Mouse (Mus musculus) forebrain, embryonic 15.5 days (tissue): ENCODE data around the gene Ank. TPM values are rescaled to one million over a fixed set of nuclear protein-coding genes. Genes with fewer than 3 reads are reported as not detected.

Source experiments
- ATAC-seq: fragments of 200-750 bp; cut with Nextera tagmentation; replicated peaks from 2 replicates; pipeline ENCODE4 v1.8.0; 2017; ENCODE audit warnings: mild to moderate bottlenecking, moderate TSS enrichment, moderate library complexity
- H3K27ac ChIP-seq: fragments of 300-500 bp; sonication (generic); replicated peaks from 2 replicates; pipeline ENCODE4 v1.5.1; 2015; ENCODE audit warnings: mild to moderate bottlenecking, inconsistent platforms
- H3K27me3 ChIP-seq: fragments of 300-500 bp; sonication (generic); 2 replicates; pipeline ENCODE4 v1.6.1; 2015; ENCODE audit warnings: inconsistent platforms
- H3K36me3 ChIP-seq: fragments of 300-500 bp; sonication (generic); 2 replicates; pipeline ENCODE4 v1.6.1; 2015; ENCODE audit warnings: mild to moderate bottlenecking, inconsistent platforms
- H3K4me1 ChIP-seq: fragments of 300-500 bp; sonication (generic); 2 replicates; pipeline ENCODE4 v1.6.1; 2015; ENCODE audit warnings: inconsistent platforms
- H3K4me2 ChIP-seq: fragments of 300-500 bp; sonication (generic); replicated peaks from 2 replicates; pipeline ENCODE4 v1.6.1; 2015; ENCODE audit warnings: mild to moderate bottlenecking, inconsistent platforms
- H3K4me3 ChIP-seq: fragments of 300-500 bp; sonication (generic); 2 replicates; pipeline ENCODE4 v1.5.1; 2015; ENCODE audit warnings: mild to moderate bottlenecking, inconsistent platforms
- H3K9ac ChIP-seq: fragments of 300-500 bp; sonication (generic); replicated peaks from 2 replicates; pipeline ENCODE4 v1.6.1; 2015; ENCODE audit warnings: mild to moderate bottlenecking, inconsistent platforms
- H3K9me3 ChIP-seq: fragments of 300-500 bp; sonication (generic); 2 replicates; pipeline ENCODE4 v1.6.1; 2016; ENCODE audit warnings: inconsistent platforms
- WGBS: fragments of 180-500 bp; shearing (Covaris S2); methylation state at CpG from one replicate; pipeline ENCODE4 v1.1.7; 2015; ENCODE audit warnings: mixed read lengths; 5-methylcytosine and 5-hydroxymethylcytosine counted together
- polyA plus RNA-seq: library from polyadenylated mRNA; unstranded; fragments of >200 nt; fragmentation: Nextera tagmentation; extraction: Ambion mirVana; gene quantifications from 2 replicates; pipeline ENCODE4 v1.2.1, GENCODE M21; 2015

Ank gene
- polyA plus RNA-seq, 1 experiment from 2014 or later, result 16.7 TPM

GRCm38 (mm10) chr15:27488042-27488441 is 21.6 kb downstream of the Ank start:
- Histone ChIP-seq H3K36me3 (no peaks in the 10 kb centered on the region), H3K4me1 (peaks cover 42% of the 10 kb centered on the region), H3K9me3 (no peaks in the 10 kb centered on the region), H3K4me2 (peak overlapping the region; percentile 18), H3K4me3 (no peak overlapping the region), H3K9ac (no peak overlapping the region), H3K27me3 (no peaks in the 10 kb centered on the region), H3K27ac (peak overlapping the region; percentile 85)
- 38% methylated on average over 10 of the region's 10 CpGs for WGBS
- ATAC-seq, result peak; percentile 64

- WGBS, result 66% methylated on average over 9 of the region's 9 CpGs
- no peak overlapping the region for H3K4me3 ChIP-seq
- H3K27ac ChIP-seq, result no peak overlapping the region
- no peak overlapping the region for H3K4me2 ChIP-seq
- peaks cover 46% of the 10 kb centered on the region for H3K4me1 ChIP-seq
- H3K27me3 ChIP-seq, result no peaks in the 10 kb centered on the region
- no peaks in the 10 kb centered on the region for H3K36me3 ChIP-seq
- no peak for ATAC-seq
- no peak overlapping the region for H3K9ac ChIP-seq
- H3K9me3 ChIP-seq, result no peaks in the 10 kb centered on the region
Measured at GRCm38 (mm10) chr15:27490676-27491075, 24.2 kb downstream of the Ank start.

GRCm38 (mm10) chr15:27491425-27492070 is 25.1 kb downstream of the Ank start:
- H3K27ac ChIP-seq, result no peak overlapping the region
- WGBS, result 91% methylated on average over 8 of the region's 8 CpGs
- no peak for ATAC-seq
- no peaks in the 10 kb centered on the region for H3K36me3 ChIP-seq
- H3K4me3 ChIP-seq, result no peak overlapping the region
- H3K4me2 ChIP-seq, result no peak overlapping the region
- no peaks in the 10 kb centered on the region for H3K9me3 ChIP-seq
- H3K9ac ChIP-seq, result no peak overlapping the region
- H3K27me3 ChIP-seq, result no peaks in the 10 kb centered on the region
- H3K4me1 ChIP-seq, result peaks cover 43% of the 10 kb centered on the region

- peaks cover 39% of the 10 kb centered on the region for H3K4me1 ChIP-seq
- H3K9ac ChIP-seq, result no peak overlapping the region
- H3K27me3 ChIP-seq, result no peaks in the 10 kb centered on the region
- no peaks in the 10 kb centered on the region for H3K36me3 ChIP-seq
- H3K27ac ChIP-seq, result no peak overlapping the region
- no peak for ATAC-seq
- 94% methylated on average over 10 of the region's 10 CpGs for WGBS
- no peak overlapping the region for H3K4me2 ChIP-seq
- H3K9me3 ChIP-seq, result no peaks in the 10 kb centered on the region
- H3K4me3 ChIP-seq, result no peak overlapping the region
Measured at GRCm38 (mm10) chr15:27492156-27492555, 25.7 kb downstream of the Ank start.

DNA sequence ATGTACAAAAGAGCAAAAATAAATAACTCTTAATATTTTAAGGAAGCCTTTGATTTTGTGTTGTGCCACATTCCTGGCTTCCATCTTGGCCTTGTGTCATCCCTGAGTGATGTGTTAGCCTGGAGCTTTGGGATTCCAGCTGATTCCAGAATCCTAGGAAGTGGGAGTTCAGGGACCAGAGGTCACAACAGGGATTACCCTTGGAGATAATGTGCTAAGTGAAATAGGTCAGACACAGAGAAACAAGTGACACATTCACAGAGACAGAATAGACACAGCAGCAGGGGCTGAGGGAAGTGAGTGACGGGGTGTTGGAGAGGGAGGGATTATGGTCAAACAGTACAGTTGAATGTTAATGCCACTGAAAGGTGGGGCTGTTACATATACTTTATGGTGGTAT is 26.3 kb downstream of the Ank start:
- no peak for ATAC-seq
- 65% methylated on average over 1 of the region's 1 CpGs for WGBS

DNA sequence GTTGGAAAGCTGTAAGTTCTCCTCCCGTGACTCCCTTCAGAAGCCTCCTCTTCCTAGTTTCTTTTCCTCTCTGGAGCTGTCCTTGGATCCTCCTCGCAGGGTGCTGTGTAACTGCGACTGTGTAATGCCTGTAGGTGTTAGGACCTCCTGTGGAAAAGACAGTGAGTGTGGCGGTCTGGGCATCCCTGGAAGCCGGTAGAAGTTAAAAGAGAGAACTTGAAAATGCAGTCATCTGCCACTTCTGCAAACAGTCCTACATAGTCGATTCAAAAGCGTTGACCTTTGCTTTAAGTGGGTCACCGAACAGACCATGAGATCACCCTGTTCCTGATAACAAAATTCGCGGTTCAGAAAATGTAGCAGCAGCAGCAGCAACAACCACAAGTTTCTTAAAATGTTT is 27.0 kb downstream of the Ank start:
- Histone ChIP-seq H3K4me2 (no peak overlapping the region), H3K4me1 (peaks cover 26% of the 10 kb centered on the region), H3K9ac (no peak overlapping the region), H3K9me3 (no peaks in the 10 kb centered on the region), H3K36me3 (no peaks in the 10 kb centered on the region), H3K27me3 (no peaks in the 10 kb centered on the region), H3K4me3 (no peak overlapping the region), H3K27ac (no peak overlapping the region)
- no peak for ATAC-seq
- WGBS, result 54% methylated on average over 10 of the region's 10 CpGs

More for the DNA sequence above, 26.3 kb downstream of the Ank start:
- Histone ChIP-seq H3K9me3 (no peaks in the 10 kb centered on the region), H3K4me1 (peaks cover 33% of the 10 kb centered on the region), H3K36me3 (no peaks in the 10 kb centered on the region), H3K9ac (no peak overlapping the region), H3K4me2 (no peak overlapping the region), H3K27ac (no peak overlapping the region), H3K27me3 (no peaks in the 10 kb centered on the region), H3K4me3 (no peak overlapping the region)

DNA sequence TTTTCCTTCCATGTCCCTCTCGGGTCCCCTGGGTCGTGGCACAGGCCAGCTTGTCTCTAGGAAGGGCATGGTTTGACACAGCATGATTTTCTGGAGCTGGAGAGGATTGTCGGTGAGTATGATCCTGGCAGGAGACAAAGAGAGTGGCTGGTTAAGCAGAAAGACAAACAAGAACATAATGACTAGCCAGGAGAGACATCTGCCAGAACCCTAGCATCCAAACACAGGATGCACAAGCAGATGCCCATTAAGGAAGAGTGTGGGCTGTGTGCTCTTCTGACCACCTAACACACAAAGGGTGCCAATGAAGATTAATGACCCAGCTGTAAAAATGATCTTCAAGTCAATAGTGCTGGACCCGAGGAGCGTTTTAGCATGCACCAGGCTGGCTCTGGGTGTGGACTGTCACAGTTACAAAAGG is 29.5 kb downstream of the Ank start:
- no peaks in the 10 kb centered on the region for H3K27me3 ChIP-seq
- no peak overlapping the region for H3K4me2 ChIP-seq
- no peak overlapping the region for H3K9ac ChIP-seq
- H3K27ac ChIP-seq, result peak overlapping the region; percentile 44; the same call in 1 of the 2 replicates
- peaks cover 21% of the 10 kb centered on the region for H3K4me1 ChIP-seq
- 51% methylated on average over 5 of the region's 5 CpGs for WGBS
- peak; percentile 20; the same call in 1 of the 2 replicates for ATAC-seq
- no peaks in the 10 kb centered on the region for H3K36me3 ChIP-seq
- H3K4me3 ChIP-seq, result no peak overlapping the region
- no peaks in the 10 kb centered on the region for H3K9me3 ChIP-seq

DNA sequence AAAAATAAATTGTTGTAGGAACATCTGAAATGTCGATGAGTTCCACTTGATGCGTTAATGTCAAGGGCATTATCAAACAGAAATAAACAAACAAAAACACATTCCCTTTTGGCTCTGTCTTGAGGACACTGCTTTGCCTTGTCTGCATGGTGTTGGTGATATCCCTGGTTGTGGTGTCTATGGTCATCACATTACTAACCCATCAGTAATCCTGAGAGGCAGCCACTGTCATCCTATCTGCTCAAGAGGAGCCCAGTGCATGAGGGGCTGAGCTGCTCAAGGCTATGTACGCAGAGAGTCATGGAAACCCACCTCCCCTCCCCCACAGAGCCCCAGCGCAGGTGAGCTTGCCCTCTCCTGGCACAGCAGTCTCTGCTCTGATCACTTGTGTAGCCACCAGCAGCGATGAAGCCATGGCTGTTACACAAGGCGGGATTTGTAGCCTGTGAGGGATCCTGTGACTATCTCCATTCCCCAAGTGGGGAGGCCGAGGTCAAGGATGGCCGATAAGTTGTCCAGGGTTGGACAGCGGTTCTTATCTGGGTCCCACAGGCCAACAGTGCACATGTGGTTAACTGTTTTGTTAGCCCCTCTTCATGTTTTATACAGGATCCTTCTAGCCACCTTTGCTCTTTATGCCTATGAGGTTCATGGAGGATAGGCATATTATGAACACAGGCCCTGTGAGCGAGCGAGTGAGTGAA is 30.3 kb downstream of the Ank start:
- no peak overlapping the region for H3K27ac ChIP-seq
- WGBS, result 85% methylated on average over 11 of the region's 11 CpGs
- ATAC-seq, result 0 out of 2 replicates have a peak, but pooled peaks have one; percentile 23

GRCm38 (mm10) chr15:27497300-27497997 is 31.0 kb downstream of the Ank start:
- 65% methylated on average over 7 of the region's 7 CpGs for WGBS
- Histone ChIP-seq H3K27me3 (no peaks in the 10 kb centered on the region), H3K27ac (no peak overlapping the region), H3K9me3 (no peaks in the 10 kb centered on the region), H3K4me2 (no peak overlapping the region), H3K4me3 (no peak overlapping the region), H3K9ac (no peak overlapping the region), H3K4me1 (peaks cover 22% of the 10 kb centered on the region), H3K36me3 (no peaks in the 10 kb centered on the region)
- no peak for ATAC-seq

More for the DNA sequence above, 30.3 kb downstream of the Ank start:
- peaks cover 21% of the 10 kb centered on the region for H3K4me1 ChIP-seq
- H3K36me3 ChIP-seq, result no peaks in the 10 kb centered on the region
- no peaks in the 10 kb centered on the region for H3K9me3 ChIP-seq
- no peak overlapping the region for H3K4me3 ChIP-seq
- no peak overlapping the region for H3K4me2 ChIP-seq
- H3K9ac ChIP-seq, result no peak overlapping the region
- no peaks in the 10 kb centered on the region for H3K27me3 ChIP-seq

- Histone ChIP-seq H3K9ac (no peak overlapping the region), H3K27me3 (no peaks in the 10 kb centered on the region), H3K27ac (no peak overlapping the region), H3K4me3 (no peak overlapping the region), H3K4me2 (no peak overlapping the region), H3K9me3 (no peaks in the 10 kb centered on the region), H3K36me3 (no peaks in the 10 kb centered on the region), H3K4me1 (peaks cover 25% of the 10 kb centered on the region)
- WGBS, result 69% methylated on average over 5 of the region's 5 CpGs
- no peak for ATAC-seq
Measured at GRCm38 (mm10) chr15:27498078-27498477, 31.6 kb downstream of the Ank start.

DNA sequence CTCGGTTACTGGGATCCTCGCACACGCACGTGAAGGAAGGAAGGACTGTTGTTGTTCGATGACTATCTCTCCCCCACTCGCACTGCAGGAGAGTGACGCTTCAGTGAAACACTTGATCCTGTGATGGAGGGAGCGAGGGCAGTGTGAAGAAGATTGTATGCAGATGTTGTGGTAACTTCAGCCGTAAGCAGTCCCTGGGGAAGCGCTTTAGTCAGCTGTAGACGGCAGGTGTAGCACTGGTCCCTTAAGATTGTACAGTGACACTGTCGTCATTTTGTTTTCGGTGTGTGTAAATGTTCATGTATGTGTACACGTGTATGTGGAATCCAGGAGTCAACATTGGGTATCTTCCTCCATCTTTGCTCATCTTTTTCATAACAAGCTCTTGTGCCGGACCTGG is 33.9 kb downstream of the Ank start:
- Histone ChIP-seq H3K36me3 (no peaks in the 10 kb centered on the region), H3K4me1 (peaks cover 14% of the 10 kb centered on the region), H3K27me3 (no peaks in the 10 kb centered on the region), H3K27ac (no peak overlapping the region), H3K4me3 (no peak overlapping the region), H3K9me3 (no peaks in the 10 kb centered on the region), H3K4me2 (no peak overlapping the region), H3K9ac (no peak overlapping the region)
- WGBS, result 88% methylated on average over 15 of the region's 15 CpGs
- no peak for ATAC-seq

DNA sequence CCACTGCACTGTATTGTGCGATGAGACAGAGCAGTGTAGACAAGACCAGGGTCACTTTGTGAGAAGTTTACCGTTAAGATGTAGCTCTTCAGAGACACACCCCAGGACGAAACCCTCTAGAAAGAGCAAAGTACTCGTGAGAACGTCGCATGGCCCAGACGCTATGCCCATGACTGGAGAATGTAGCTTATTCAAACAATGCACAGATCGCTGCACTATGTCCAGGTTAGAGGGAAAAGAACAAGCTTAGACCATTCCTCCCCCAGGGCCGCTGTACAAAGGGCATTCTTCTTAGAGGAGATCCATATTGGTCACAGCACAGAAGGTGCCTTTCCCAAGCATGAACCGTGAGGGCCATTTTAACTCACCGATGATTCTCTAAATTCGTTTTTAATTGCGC is 35.9 kb downstream of the Ank start:
- H3K9ac ChIP-seq, result no peak overlapping the region
- no peak overlapping the region for H3K4me3 ChIP-seq
- H3K4me2 ChIP-seq, result no peak overlapping the region
- no peak overlapping the region for H3K27ac ChIP-seq
- H3K27me3 ChIP-seq, result no peaks in the 10 kb centered on the region
- peaks cover 4% of the 10 kb centered on the region; the same call in 1 of the 2 replicates for H3K4me1 ChIP-seq
- WGBS, result 87% methylated on average over 13 of the region's 13 CpGs
- H3K36me3 ChIP-seq, result no peaks in the 10 kb centered on the region
- H3K9me3 ChIP-seq, result no peaks in the 10 kb centered on the region
- ATAC-seq, result no peak
